In genomic region chr19:43467927-43468685, GRCm38 (mm10) we compare ENCODE assay signal across 14 mouse cellular contexts. TPM values are rescaled to one million over a fixed set of nuclear protein-coding genes. Genes with fewer than 3 reads are reported as not detected.
DNase-seq lines count a peak whose midpoint lies in the region; ATAC-seq lines count a peak whose summit lies in the region.
"Had no signal": no experiment of that assay in that cellular context is flagged by ENCODE, and none has a peak within 500 bp of the region (broad histone marks: within the 10 kb centered on the region; RNA-seq: fewer than 3 reads in every experiment).

No protein-coding gene starts in this region.

- no peak for DNase-seq in cerebellum, postnatal 4 days (ENCODE audit: low spot score in 2 of 2)
- peak; percentile 41 to 47 for DNase-seq in left cerebral cortex, postnatal 36 days (ENCODE audit: low spot score in 2 of 2)
- no peak for DNase-seq in left cerebral cortex, adult 11 months (ENCODE audit: low spot score)
- peak; percentile 66 to 88 for DNase-seq in cerebellum, postnatal 14 days
- DNase-seq in right cerebral cortex, postnatal 36 days (ENCODE audit: low spot score in 2 of 2) = peak; percentile 37 to 44
- no peak for DNase-seq in adrenal gland, postnatal 14 days
- no peak for DNase-seq in adrenal gland, adult (ENCODE audit: inconsistent age in 2 of 2, low spot score in 1 of 2)
- DNase-seq: kidney, adult 2 months; lung, postnatal 36 days; spleen, adult 18-20 months had no signal

- intact Hi-C loops in left cerebral cortex, postnatal 36 days (cut with DNase I) = no loop called here

- ATAC-seq in cerebellum, adult (ENCODE audit: insufficient number of reproducible peaks, low FRiP score, low TSS enrichment) = 0 out of 2 replicates have a peak, but pooled peaks have one; percentile 46
- ATAC-seq: liver, embryonic 12.5 days had no signal

RNA-seq across cellular contexts. Expression of gene Cnnm1, which starts 27.9 kb away (rescaled TPM):
- total RNA-seq in left cerebral cortex, postnatal 36 days (2021) = 100 to 1,000 TPM in 1 of 2 experiments, 10 to 100 TPM in 1; 99.5 to 113 TPM
- total RNA-seq in adrenal gland, postnatal 14 days (2021) = 0.41 and 0.48 TPM in 2 replicates
- total RNA-seq: hematopoietic stem cell, adult 5-6 weeks; monocyte, adult 5-6 weeks had no signal

RNA-seq across cellular contexts. Expression of gene Got1, which starts 56.3 kb away (rescaled TPM):
- 100 to 1,000 TPM; 352 to 386 TPM for total RNA-seq in left cerebral cortex, postnatal 36 days (2021)
- 184 and 213 TPM in 2 replicates for total RNA-seq in adrenal gland, postnatal 14 days (2021)

Comparison
In these comparisons a context has a peak if more than half of its experiments do, and no peak if none do; other contexts are left out.
1. DNase-seq: peak in left cerebral cortex, postnatal 36 days (2 of 2), cerebellum, postnatal 14 days (2 of 2) and right cerebral cortex, postnatal 36 days (2 of 2); none in cerebellum, postnatal 4 days (0 of 2), left cerebral cortex, adult 11 months (single experiment), adrenal gland, postnatal 14 days (single experiment) and adrenal gland, adult (0 of 2).
2. RNA of gene Cnnm1, which starts 27.9 kb away (total RNA-seq): 99.5 to 113 TPM in left cerebral cortex, postnatal 36 days; 0.41 to 0.48 TPM in adrenal gland, postnatal 14 days; every median in the first group is over 10 times any median in the second.